Comparison of ENCODE assay signal across 13 mouse cellular contexts in the genomic region with DNA sequence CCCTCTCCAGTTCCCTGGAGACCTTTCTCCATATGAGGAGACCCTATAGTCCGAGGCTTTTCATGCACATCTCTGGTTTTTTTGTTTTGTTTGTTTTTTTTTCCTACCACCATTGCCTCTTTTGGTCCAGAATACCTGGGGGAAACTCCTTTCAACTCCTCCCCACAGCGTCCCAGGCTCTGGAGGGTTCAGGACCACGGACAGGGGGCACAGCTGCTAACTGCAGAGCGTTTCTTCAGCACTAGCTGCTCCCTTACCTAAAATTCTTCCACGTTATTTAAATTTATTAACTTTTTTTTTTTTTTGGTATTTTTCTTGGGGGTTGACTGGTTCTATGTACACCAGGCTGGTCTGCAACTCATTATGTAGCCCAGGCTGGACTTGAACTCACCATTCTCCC. TPM values are rescaled to one million over a fixed set of nuclear protein-coding genes. Genes with fewer than 3 reads are reported as not detected.
A peak's percentile ranks its signal among the peaks of the same experiment; 100 is the strongest.
DNase-seq lines count a peak whose midpoint lies in the region; ATAC-seq and TF ChIP-seq lines count a peak whose summit lies in the region.
"Had no signal": no experiment of that assay in that cellular context is flagged by ENCODE, and none has a peak within 500 bp of the region (broad histone marks: within the 10 kb centered on the region; RNA-seq: fewer than 3 reads in every experiment).

No protein-coding gene starts in this region.

- H3K4me3 ChIP-seq in hindbrain, embryonic 11.5 days (ENCODE audit: low read depth, low read length), result no peak overlapping the region
- H3K4me3 ChIP-seq in hindbrain, postnatal 0 days (ENCODE audit: low read length), result no peak overlapping the region
- no peak overlapping the region for H3K4me3 ChIP-seq in embryonic facial prominence, embryonic 10.5 days
- H3K4me3 ChIP-seq: heart, adult 2 months; left cerebral cortex, adult 2 months had no signal

- H3K4me2 ChIP-seq in hindbrain, embryonic 11.5 days (replicated peaks; ENCODE audit: low read depth, low read length), result no peak overlapping the region
- no peak overlapping the region for H3K4me2 ChIP-seq in hindbrain, postnatal 0 days (ENCODE audit: low read depth, low read length)

- H3K27me3 ChIP-seq in hindbrain, embryonic 11.5 days (ENCODE audit: control insufficient read depth, insufficient read depth, low read length), result no peaks in the 10 kb centered on the region
- H3K27me3 ChIP-seq in hindbrain, postnatal 0 days (ENCODE audit: insufficient read depth, low read length), result no peaks in the 10 kb centered on the region
- no peaks in the 10 kb centered on the region for H3K27me3 ChIP-seq in embryonic facial prominence, embryonic 10.5 days (replicated peaks; ENCODE audit: low read depth, poor library complexity, severe bottlenecking)

- peak; percentile 42 for DNase-seq in hindbrain, embryonic 11.5 days (ENCODE audit: low spot score)
- DNase-seq in hindbrain, postnatal 0 days (ENCODE audit: low spot score), result no peak
- DNase-seq in thymus, postnatal 0 days (ENCODE audit: low spot score), result peak; percentile 20
- no peak for DNase-seq in thymus, postnatal 25 days
- peak; percentile 63 for DNase-seq in embryonic facial prominence, embryonic 10.5 days (ENCODE audit: low spot score)
- DNase-seq in gastrocnemius, postnatal 4 days (ENCODE audit: low spot score in 2 of 2), result no peak
- DNase-seq in frontal cortex, postnatal 14 days (ENCODE audit: low spot score in 2 of 2), result no peak
- DNase-seq: heart, adult 2 months; lung, adult 2 months had no signal

- H3K9me3 ChIP-seq in hindbrain, embryonic 11.5 days (ENCODE audit: control insufficient read depth, low read length), result no peaks in the 10 kb centered on the region
- H3K9me3 ChIP-seq in hindbrain, postnatal 0 days (ENCODE audit: low read length), result 0 out of 2 replicates have a peak, but pooled peaks cover 3% of the 10 kb centered on the region
- H3K9me3 ChIP-seq in embryonic facial prominence, embryonic 10.5 days, result peaks cover 7% of the 10 kb centered on the region; the same call in 1 of the 2 replicates

- H3K27ac ChIP-seq in hindbrain, embryonic 11.5 days (ENCODE audit: low read depth, low read length), result no peak overlapping the region
- no peak overlapping the region for H3K27ac ChIP-seq in hindbrain, postnatal 0 days
- no peak overlapping the region for H3K27ac ChIP-seq in embryonic facial prominence, embryonic 10.5 days (replicated peaks)
- H3K27ac ChIP-seq: heart, adult 2 months; left cerebral cortex, adult 2 months had no signal

- H3K4me1 ChIP-seq in hindbrain, embryonic 11.5 days (replicated peaks; ENCODE audit: control insufficient read depth, insufficient read depth, low read length), result no peaks in the 10 kb centered on the region
- no peaks in the 10 kb centered on the region for H3K4me1 ChIP-seq in hindbrain, postnatal 0 days (ENCODE audit: insufficient read depth, low read length)
- H3K4me1 ChIP-seq in embryonic facial prominence, embryonic 10.5 days, result no peaks in the 10 kb centered on the region

- no peak for ATAC-seq in hindbrain, embryonic 11.5 days (ENCODE audit: low FRiP score)
- ATAC-seq in hindbrain, postnatal 0 days, result no peak

- WGBS in hindbrain, embryonic 11.5 days, result 11% methylated on average over 5 of the region's 5 CpGs
- WGBS in hindbrain, postnatal 0 days, result 11% methylated on average over 5 of the region's 5 CpGs
- WGBS in embryonic facial prominence, embryonic 10.5 days, result 10% methylated on average over 5 of the region's 5 CpGs

- TF ChIP-seq CTCF in hindbrain, postnatal 0 days (IDR thresholded peaks at IDR 0.05; ENCODE audit: low read depth), result no peak

- no peak overlapping the region for H3K9ac ChIP-seq in hindbrain, embryonic 11.5 days (ENCODE audit: low read depth, low read length)
- H3K9ac ChIP-seq in hindbrain, postnatal 0 days (replicated peaks; ENCODE audit: low read length), result no peak overlapping the region

- H3K36me3 ChIP-seq in hindbrain, embryonic 11.5 days (ENCODE audit: control insufficient read depth, insufficient read depth, low read length), result no peaks in the 10 kb centered on the region
- H3K36me3 ChIP-seq in hindbrain, postnatal 0 days (ENCODE audit: insufficient read depth, low read length), result no peaks in the 10 kb centered on the region
- no peaks in the 10 kb centered on the region for H3K36me3 ChIP-seq in embryonic facial prominence, embryonic 10.5 days (replicated peaks)

RNA-seq across cellular contexts. Expression of a gene that starts 4.7 kb away (rescaled TPM):
- polyA plus RNA-seq in hindbrain, embryonic 11.5 days (2014; fragmentation: Nextera tagmentation; extraction: Ambion mirVana), result not detected in 2 replicates
- not detected in 2 replicates for total RNA-seq in hindbrain, postnatal 0 days (2014; rRNA removed)
- not detected in 2 replicates for polyA plus RNA-seq in hindbrain, postnatal 0 days (2015; fragmentation: Nextera tagmentation; extraction: Ambion mirVana)
- 0.30 TPM in 1 of 2 replicates, not detected in the other for polyA plus RNA-seq in thymus, postnatal 0 days (2015; fragmentation: Nextera tagmentation; extraction: Ambion mirVana)
- polyA plus RNA-seq in embryonic facial prominence, embryonic 10.5 days (2016; fragmentation: Nextera tagmentation; extraction: Ambion mirVana), result not detected in 2 replicates
- total RNA-seq in gastrocnemius, postnatal 4 days (2021), result not detected
- total RNA-seq: ES-E14; heart, adult 2 months; left cerebral cortex, adult 2 months; midbrain, postnatal 0 days had no signal
- polyA plus RNA-seq: cortical plate, adult 2 months; heart, adult 2 months; lung, adult 2 months; midbrain, postnatal 0 days had no signal

RNA-seq across cellular contexts. Expression of a gene that starts 17.1 kb away (rescaled TPM):
- polyA plus RNA-seq in hindbrain, embryonic 11.5 days (2014; fragmentation: Nextera tagmentation; extraction: Ambion mirVana), result not detected in 2 replicates
- not detected in 2 replicates for total RNA-seq in hindbrain, postnatal 0 days (2014; rRNA removed)
- polyA plus RNA-seq in hindbrain, postnatal 0 days (2015; fragmentation: Nextera tagmentation; extraction: Ambion mirVana), result not detected in 2 replicates
- 0.26 and 0.34 TPM in 2 replicates for polyA plus RNA-seq in thymus, postnatal 0 days (2015; fragmentation: Nextera tagmentation; extraction: Ambion mirVana)
- polyA plus RNA-seq in embryonic facial prominence, embryonic 10.5 days (2016; fragmentation: Nextera tagmentation; extraction: Ambion mirVana), result not detected in 2 replicates
- total RNA-seq in gastrocnemius, postnatal 4 days (2021), result not detected
- total RNA-seq: ES-E14; heart, adult 2 months; left cerebral cortex, adult 2 months; midbrain, postnatal 0 days had no signal
- polyA plus RNA-seq: cortical plate, adult 2 months; heart, adult 2 months; lung, adult 2 months; midbrain, postnatal 0 days had no signal

RNA-seq across cellular contexts. Expression of a gene that starts 35.1 kb away (rescaled TPM):
- polyA plus RNA-seq in hindbrain, embryonic 11.5 days (2014; fragmentation: Nextera tagmentation; extraction: Ambion mirVana), result not detected in 2 replicates
- total RNA-seq in hindbrain, postnatal 0 days (2014; rRNA removed), result not detected in 2 replicates
- not detected in 2 replicates for polyA plus RNA-seq in hindbrain, postnatal 0 days (2015; fragmentation: Nextera tagmentation; extraction: Ambion mirVana)
- polyA plus RNA-seq in thymus, postnatal 0 days (2015; fragmentation: Nextera tagmentation; extraction: Ambion mirVana), result 0.27 and 1.1 TPM in 2 replicates
- not detected in 2 replicates for polyA plus RNA-seq in embryonic facial prominence, embryonic 10.5 days (2016; fragmentation: Nextera tagmentation; extraction: Ambion mirVana)
- not detected for total RNA-seq in gastrocnemius, postnatal 4 days (2021)
- total RNA-seq: ES-E14; heart, adult 2 months; left cerebral cortex, adult 2 months; midbrain, postnatal 0 days had no signal
- polyA plus RNA-seq: cortical plate, adult 2 months; heart, adult 2 months; lung, adult 2 months; midbrain, postnatal 0 days had no signal

RNA-seq across cellular contexts. Expression of a gene that starts 41.5 kb away (rescaled TPM):
- polyA plus RNA-seq in hindbrain, embryonic 11.5 days (2014; fragmentation: Nextera tagmentation; extraction: Ambion mirVana), result not detected in 2 replicates
- total RNA-seq in hindbrain, postnatal 0 days (2014; rRNA removed), result not detected in 2 replicates
- 0.34 TPM in 2 replicates for polyA plus RNA-seq in hindbrain, postnatal 0 days (2015; fragmentation: Nextera tagmentation; extraction: Ambion mirVana)
- 0.27 and 0.64 TPM in 2 replicates for polyA plus RNA-seq in thymus, postnatal 0 days (2015; fragmentation: Nextera tagmentation; extraction: Ambion mirVana)
- polyA plus RNA-seq in embryonic facial prominence, embryonic 10.5 days (2016; fragmentation: Nextera tagmentation; extraction: Ambion mirVana), result 0.10 TPM in 1 of 2 replicates, not detected in the other
- total RNA-seq in gastrocnemius, postnatal 4 days (2021), result not detected
- total RNA-seq: heart, adult 2 months had no signal
- polyA plus RNA-seq: heart, adult 2 months had no signal

RNA-seq across cellular contexts. Expression of a gene that starts 53.8 kb away (rescaled TPM):
- polyA plus RNA-seq in hindbrain, embryonic 11.5 days (2014; fragmentation: Nextera tagmentation; extraction: Ambion mirVana), result 5.8 and 6.6 TPM in 2 replicates
- 140 and 160 TPM in 2 replicates for total RNA-seq in hindbrain, postnatal 0 days (2014; rRNA removed)
- polyA plus RNA-seq in hindbrain, postnatal 0 days (2015; fragmentation: Nextera tagmentation; extraction: Ambion mirVana), result 15.5 and 18.0 TPM in 2 replicates
- polyA plus RNA-seq in thymus, postnatal 0 days (2015; fragmentation: Nextera tagmentation; extraction: Ambion mirVana), result 0.86 and 1.1 TPM in 2 replicates
- polyA plus RNA-seq in embryonic facial prominence, embryonic 10.5 days (2016; fragmentation: Nextera tagmentation; extraction: Ambion mirVana), result 4.9 TPM in 2 replicates
- total RNA-seq in gastrocnemius, postnatal 4 days (2021), result 1 to 10 TPM; 3.3 to 3.6 TPM

Comparison
In these comparisons a context has a peak if more than half of its experiments do, and no peak if none do; other contexts are left out.
1. DNase-seq: peak in hindbrain, embryonic 11.5 days (single experiment), thymus, postnatal 0 days (single experiment) and embryonic facial prominence, embryonic 10.5 days (single experiment); none in hindbrain, postnatal 0 days (single experiment), thymus, postnatal 25 days (single experiment), gastrocnemius, postnatal 4 days (0 of 2) and frontal cortex, postnatal 14 days (0 of 2).